Mouse (Mus musculus): ENCODE results near the gene Tmem191c. TPM values are rescaled to one million over a fixed set of nuclear protein-coding genes. Genes with fewer than 3 reads are reported as not detected.

The Tmem191c gene
- 86.0 TPM for polyA plus RNA-seq (2017; shearing (Covaris generic))

GRCm38 (mm10) chr16:17275721-17276120 is at the start of gene Tmem191c:
Gene Tmem191c, plus strand, starts transcription at chr16:17276077.

GRCm38 (mm10) chr16:17232794-17233701 is 42.8 kb upstream of the Tmem191c start, which contains the start of gene Hic2:
Gene Hic2, plus strand, starts transcription at chr16:17233572.

GRCm38 (mm10) chr16:17331116-17331515 is 55.2 kb downstream of the Tmem191c start, which contains the start of gene Serpind1:
Gene Serpind1, plus strand, starts transcription at chr16:17331371.

Other genes starting within 250 kb of the Tmem191c start
- 4.0 TPM for gene Ypel1, start 206.4 kb upstream of the Tmem191c start, polyA plus RNA-seq (2017; shearing (Covaris generic))
- 261 TPM for gene Ppil2, start 164.8 kb upstream of the Tmem191c start, polyA plus RNA-seq (2017; shearing (Covaris generic))
- gene 2610318N02Rik, start 150.9 kb upstream of the Tmem191c start, polyA plus RNA-seq (2017; shearing (Covaris generic)): 6.1 TPM
- 21.2 TPM for gene Sdf2l1, start 143.7 kb upstream of the Tmem191c start, polyA plus RNA-seq (2017; shearing (Covaris generic))
- 4.6 TPM for gene Ydjc, start 131.5 kb upstream of the Tmem191c start, polyA plus RNA-seq (2017; shearing (Covaris generic))
- 1.8 TPM for gene Ccdc116, start 128.8 kb upstream of the Tmem191c start, polyA plus RNA-seq (2017; shearing (Covaris generic))
- gene Ube2l3, start 73.4 kb upstream of the Tmem191c start, polyA plus RNA-seq (2017; shearing (Covaris generic)): 322 TPM
- gene Rimbp3, start 67.5 kb upstream of the Tmem191c start, polyA plus RNA-seq (2017; shearing (Covaris generic)): not detected
- 1.3 TPM for gene Hic2, start 42.5 kb upstream of the Tmem191c start, polyA plus RNA-seq (2017; shearing (Covaris generic))
- 0.31 TPM for gene Serpind1, start 55.3 kb downstream of the Tmem191c start, polyA plus RNA-seq (2017; shearing (Covaris generic))
- gene Snap29, start 129.9 kb downstream of the Tmem191c start, polyA plus RNA-seq (2017; shearing (Covaris generic)): 26.0 TPM
- 30.1 TPM for gene Pi4ka, start 130.2 kb downstream of the Tmem191c start, polyA plus RNA-seq (2017; shearing (Covaris generic))
- 82.2 TPM for gene Crkl, start 175.9 kb downstream of the Tmem191c start, polyA plus RNA-seq (2017; shearing (Covaris generic))
- gene Aifm3, start 213.5 kb downstream of the Tmem191c start, polyA plus RNA-seq (2017; shearing (Covaris generic)): not detected
- gene Lztr1, start 232.6 kb downstream of the Tmem191c start, polyA plus RNA-seq (2017; shearing (Covaris generic)): 68.8 TPM

Measured in CD4-positive, CD25-positive, alpha-beta regulatory T cell, adult 9 weeks (primary cell).